Mouse (Mus musculus): ENCODE measurements around the gene Maz. TPM values are rescaled to one million over a fixed set of nuclear protein-coding genes. Genes with fewer than 3 reads are reported as not detected.

The Maz gene
- polyA plus RNA-seq, 1 experiment from 2014 or later = 68.8 TPM

- Histone ChIP-seq H3K27ac (replicated peaks) (no peak overlapping the region), H3K36me3 (replicated peaks) (peaks cover 51% of the 10 kb centered on the region), H3K4me3 (no peak overlapping the region), H3K27me3 (replicated peaks; ENCODE audit: low read depth, poor library complexity, severe bottlenecking) (no peaks in the 10 kb centered on the region), H3K4me1 (peaks cover 32% of the 10 kb centered on the region), H3K9me3 (no peaks in the 10 kb centered on the region)
- no peak for DNase-seq (ENCODE audit: low spot score)
- 78% methylated on average over 2 of the region's 2 CpGs for WGBS
Measured at GRCm38 (mm10) chr7:127011717-127012116, 15.1 kb downstream of the Maz start.

DNA sequence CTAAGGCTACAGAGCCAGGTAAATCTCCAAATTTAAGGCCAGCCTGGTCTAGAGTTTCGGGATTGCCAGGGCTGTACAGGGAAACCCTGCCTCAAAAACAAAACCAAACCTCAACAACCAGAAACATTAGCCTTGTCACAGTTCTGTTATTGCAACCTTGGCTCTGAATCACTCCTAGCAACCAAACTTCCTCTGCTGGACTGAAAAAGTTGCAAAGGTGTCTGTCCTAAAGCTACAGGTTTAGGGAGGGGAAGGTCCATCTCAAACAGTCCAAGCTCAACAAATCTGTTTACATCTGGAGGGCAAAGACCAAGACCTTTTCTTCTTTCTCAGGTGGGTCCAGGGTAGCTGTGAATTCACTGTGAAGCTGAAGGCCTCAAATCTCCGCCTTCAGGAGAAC is 15.8 kb downstream of the Maz start:
- Histone ChIP-seq H3K27ac (replicated peaks) (no peak overlapping the region), H3K4me3 (no peak overlapping the region), H3K27me3 (replicated peaks; ENCODE audit: low read depth, poor library complexity, severe bottlenecking) (no peaks in the 10 kb centered on the region), H3K36me3 (replicated peaks) (peaks cover 51% of the 10 kb centered on the region), H3K9me3 (no peaks in the 10 kb centered on the region), H3K4me1 (peaks cover 26% of the 10 kb centered on the region)
- 90% methylated on average over 2 of the region's 2 CpGs for WGBS
- no peak for DNase-seq (ENCODE audit: low spot score)

DNA sequence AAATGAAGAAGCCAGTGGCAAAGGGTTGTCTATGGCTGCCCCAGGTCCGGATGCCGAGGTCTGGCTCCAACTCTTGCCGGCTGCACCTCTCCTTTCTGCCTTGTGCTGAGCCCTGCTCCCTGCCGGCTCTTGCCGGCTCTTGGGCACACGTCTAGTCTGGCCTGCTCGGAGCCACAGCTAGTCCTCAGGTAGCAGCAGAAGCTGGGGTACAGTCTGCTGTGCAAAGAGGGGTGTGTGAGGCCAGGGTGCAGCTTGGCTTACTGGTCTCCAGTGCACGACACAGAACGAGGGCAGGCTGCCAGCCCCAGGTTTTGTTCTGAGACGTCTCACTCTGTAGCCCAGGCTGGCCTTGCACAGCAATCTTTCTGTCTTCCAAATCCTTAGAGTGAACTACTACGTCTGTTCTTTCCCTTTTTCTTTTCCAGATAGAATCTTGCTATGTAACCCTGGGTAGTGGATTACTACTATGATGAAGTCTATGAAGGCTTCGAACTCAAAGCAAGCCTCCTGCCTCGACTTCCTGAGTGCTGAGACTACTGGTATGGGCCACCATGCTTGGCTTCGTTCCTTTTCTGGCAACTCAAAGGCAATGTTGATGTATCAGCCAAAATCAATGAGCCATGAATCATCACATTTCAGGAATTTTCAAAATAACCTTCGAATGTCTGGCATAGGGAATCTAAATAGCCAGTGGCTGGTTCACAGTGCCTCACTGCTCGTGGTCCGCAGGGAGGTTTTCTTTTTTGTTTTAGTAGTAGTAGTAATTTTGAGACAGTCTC is 17.3 kb downstream of the Maz start:
- Histone ChIP-seq H3K27ac (replicated peaks) (peak overlapping the region; percentile 64; the same call in 1 of the 2 replicates), H3K36me3 (replicated peaks) (peaks cover 36% of the 10 kb centered on the region), H3K4me3 (no peak overlapping the region), H3K4me1 (peaks cover 10% of the 10 kb centered on the region), H3K9me3 (no peaks in the 10 kb centered on the region), H3K27me3 (replicated peaks; ENCODE audit: low read depth, poor library complexity, severe bottlenecking) (no peaks in the 10 kb centered on the region)
- DNase-seq (ENCODE audit: low spot score) = no peak
- 87% methylated on average over 17 of the region's 17 CpGs for WGBS

GRCm38 (mm10) chr7:127008239-127009019 is 18.4 kb downstream of the Maz start:
- H3K4me1 ChIP-seq = 0 out of 2 replicates have a peak, but pooled peaks cover 4% of the 10 kb centered on the region
- H3K36me3 ChIP-seq (replicated peaks) = peaks cover 25% of the 10 kb centered on the region
- no peaks in the 10 kb centered on the region for H3K9me3 ChIP-seq
- no peaks in the 10 kb centered on the region for H3K27me3 ChIP-seq (replicated peaks; ENCODE audit: low read depth, poor library complexity, severe bottlenecking)
- WGBS = 73% methylated on average over 9 of the region's 9 CpGs
- H3K27ac ChIP-seq (replicated peaks) = peak overlapping the region; percentile 64
- no peak for DNase-seq (ENCODE audit: low spot score)
- no peak overlapping the region for H3K4me3 ChIP-seq

DNA sequence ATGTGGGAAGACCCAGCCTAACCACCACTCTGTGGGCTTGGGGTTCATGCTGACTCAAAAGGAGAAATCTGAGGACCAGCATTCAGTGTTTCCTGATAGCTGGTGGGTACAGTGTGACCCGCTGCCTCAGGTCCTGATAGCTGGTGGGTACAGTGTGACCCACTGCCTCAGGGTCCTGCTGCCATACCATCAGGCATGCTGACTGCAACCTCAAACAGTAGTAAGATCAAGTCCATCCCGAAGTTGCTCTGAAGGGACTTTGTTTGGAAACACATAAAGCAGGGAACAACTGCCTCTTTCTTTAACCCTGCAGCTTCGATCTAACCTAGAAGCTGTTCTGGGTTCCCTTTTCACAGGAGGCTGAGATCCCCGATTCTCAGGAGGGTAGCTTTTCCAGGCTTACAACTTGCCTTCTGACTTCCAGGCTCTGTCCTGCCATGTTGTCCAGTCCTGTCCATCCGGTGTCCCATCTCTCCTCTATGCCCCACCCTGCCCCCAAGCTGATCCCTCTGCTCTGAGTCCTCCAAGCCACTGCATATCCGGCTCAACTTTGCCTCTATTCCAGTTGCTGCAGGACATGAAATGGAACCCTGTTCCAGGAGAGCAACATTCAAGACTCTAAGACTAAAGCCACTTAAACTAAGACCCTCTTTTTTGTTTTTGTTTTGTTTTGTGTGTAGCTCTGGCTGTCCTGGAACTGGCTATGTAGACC is 19.4 kb downstream of the Maz start:
- H3K27me3 ChIP-seq (replicated peaks; ENCODE audit: low read depth, poor library complexity, severe bottlenecking) = no peaks in the 10 kb centered on the region
- no peaks in the 10 kb centered on the region for H3K9me3 ChIP-seq
- H3K36me3 ChIP-seq (replicated peaks) = peaks cover 15% of the 10 kb centered on the region
- H3K4me1 ChIP-seq = 0 out of 2 replicates have a peak, but pooled peaks cover 4% of the 10 kb centered on the region
- H3K27ac ChIP-seq (replicated peaks) = no peak overlapping the region
- H3K4me3 ChIP-seq = no peak overlapping the region
- WGBS = 86% methylated on average over 6 of the region's 6 CpGs
- DNase-seq (ENCODE audit: low spot score) = no peak

GRCm38 (mm10) chr7:127004122-127004875 is 22.5 kb downstream of the Maz start:
- Histone ChIP-seq H3K36me3 (replicated peaks) (no peaks in the 10 kb centered on the region), H3K27me3 (replicated peaks; ENCODE audit: low read depth, poor library complexity, severe bottlenecking) (no peaks in the 10 kb centered on the region), H3K4me3 (no peak overlapping the region), H3K27ac (replicated peaks) (no peak overlapping the region), H3K9me3 (no peaks in the 10 kb centered on the region), H3K4me1 (no peaks in the 10 kb centered on the region)
- DNase-seq (ENCODE audit: low spot score) = no peak
- 87% methylated on average over 4 of the region's 4 CpGs for WGBS

- no peaks in the 10 kb centered on the region for H3K4me1 ChIP-seq
- no peak for DNase-seq (ENCODE audit: low spot score)
- 85% methylated on average over 5 of the region's 5 CpGs for WGBS
Measured at GRCm38 (mm10) chr7:127003620-127004019, 23.2 kb downstream of the Maz start.

GRCm38 (mm10) chr7:126999568-126999967 is 27.3 kb downstream of the Maz start:
- H3K36me3 ChIP-seq (replicated peaks) = no peaks in the 10 kb centered on the region
- H3K4me3 ChIP-seq = no peak overlapping the region
- 84% methylated on average over 10 of the region's 10 CpGs for WGBS
- H3K4me1 ChIP-seq = no peaks in the 10 kb centered on the region
- no peaks in the 10 kb centered on the region; the same call in 1 of the 2 replicates for H3K9me3 ChIP-seq
- H3K27ac ChIP-seq (replicated peaks) = no peak overlapping the region
- H3K27me3 ChIP-seq (replicated peaks; ENCODE audit: low read depth, poor library complexity, severe bottlenecking) = no peaks in the 10 kb centered on the region
- DNase-seq (ENCODE audit: low spot score) = no peak

More at GRCm38 (mm10) chr7:127003620-127004019, 23.2 kb downstream of the Maz start:
- no peaks in the 10 kb centered on the region for H3K27me3 ChIP-seq (replicated peaks; ENCODE audit: low read depth, poor library complexity, severe bottlenecking)
- no peaks in the 10 kb centered on the region for H3K9me3 ChIP-seq
- no peaks in the 10 kb centered on the region for H3K36me3 ChIP-seq (replicated peaks)
- H3K4me3 ChIP-seq = no peak overlapping the region
- no peak overlapping the region for H3K27ac ChIP-seq (replicated peaks)

DNA sequence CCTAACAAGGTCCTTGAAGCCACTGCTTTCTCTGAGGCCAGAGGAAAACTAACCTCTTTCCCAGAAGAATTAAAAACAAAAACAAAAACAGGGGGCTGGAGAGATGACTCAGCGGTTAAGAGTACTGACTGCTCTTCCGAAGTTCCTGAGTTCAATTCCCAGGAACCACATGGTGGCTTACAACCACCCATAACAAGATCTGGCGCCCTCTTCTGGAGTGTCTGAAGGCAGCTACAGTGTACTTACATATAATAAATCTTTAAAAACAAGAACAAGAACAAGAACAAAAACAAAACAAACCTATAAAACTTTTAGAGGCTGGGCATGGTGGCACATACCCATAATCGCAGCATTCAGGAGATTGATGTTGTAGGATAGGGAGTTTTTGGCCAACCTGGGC is 30.4 kb downstream of the Maz start:
- Histone ChIP-seq H3K4me3 (no peak overlapping the region), H3K27me3 (replicated peaks; ENCODE audit: low read depth, poor library complexity, severe bottlenecking) (no peaks in the 10 kb centered on the region), H3K27ac (replicated peaks) (no peak overlapping the region), H3K4me1 (peaks cover 6% of the 10 kb centered on the region), H3K36me3 (replicated peaks) (no peaks in the 10 kb centered on the region), H3K9me3 (no peaks in the 10 kb centered on the region; the same call in 1 of the 2 replicates)
- no peak for DNase-seq (ENCODE audit: low spot score)
- WGBS = 77% methylated on average over 4 of the region's 4 CpGs

- no peaks in the 10 kb centered on the region for H3K9me3 ChIP-seq
- H3K4me3 ChIP-seq = no peak overlapping the region
- peaks cover 10% of the 10 kb centered on the region for H3K4me1 ChIP-seq
- 69% methylated on average over 8 of the region's 8 CpGs for WGBS
- no peaks in the 10 kb centered on the region for H3K27me3 ChIP-seq (replicated peaks; ENCODE audit: low read depth, poor library complexity, severe bottlenecking)
- H3K36me3 ChIP-seq (replicated peaks) = no peaks in the 10 kb centered on the region
- no peak for DNase-seq (ENCODE audit: low spot score)
- H3K27ac ChIP-seq (replicated peaks) = no peak overlapping the region
Measured at GRCm38 (mm10) chr7:126988816-126989215, 38.0 kb downstream of the Maz start.

DNA sequence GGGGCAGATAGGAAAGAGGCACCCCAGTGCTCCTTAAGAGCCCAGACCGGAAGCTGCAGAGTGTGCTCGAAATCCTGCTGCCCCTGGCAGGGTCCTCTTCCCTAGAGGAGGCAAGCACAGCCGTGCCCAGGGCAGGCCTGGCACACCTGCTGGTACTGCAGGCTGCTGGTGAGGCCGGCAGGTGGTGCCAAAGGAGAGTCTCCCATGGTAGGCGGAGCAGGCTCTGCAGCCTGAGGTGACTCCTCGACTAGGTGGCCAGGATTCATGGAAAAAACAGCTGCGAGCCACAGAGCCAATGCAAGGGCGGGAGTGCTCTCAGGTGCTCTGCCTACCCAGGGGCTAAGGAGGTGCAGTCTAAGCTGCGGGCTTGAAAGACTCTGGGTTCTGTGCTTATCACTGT is 40.5 kb downstream of the Maz start:
- 44% methylated on average over 9 of the region's 9 CpGs for WGBS
- Histone ChIP-seq H3K9me3 (no peaks in the 10 kb centered on the region), H3K4me3 (no peak overlapping the region), H3K27ac (replicated peaks) (no peak overlapping the region), H3K27me3 (replicated peaks; ENCODE audit: low read depth, poor library complexity, severe bottlenecking) (no peaks in the 10 kb centered on the region), H3K36me3 (replicated peaks) (peaks cover 4% of the 10 kb centered on the region), H3K4me1 (0 out of 2 replicates have a peak, but pooled peaks cover 3% of the 10 kb centered on the region)
- DNase-seq (ENCODE audit: low spot score) = peak; percentile 23
